Mouse (Mus musculus): Measurements from ENCODE around the gene Lipa. TPM values are rescaled to one million over a fixed set of nuclear protein-coding genes. Genes with fewer than 3 reads are reported as not detected.

Lipa gene
- total and polyA plus RNA-seq, 3 experiments: 19.3 to 63.4 (median 38.1) TPM

DNA sequence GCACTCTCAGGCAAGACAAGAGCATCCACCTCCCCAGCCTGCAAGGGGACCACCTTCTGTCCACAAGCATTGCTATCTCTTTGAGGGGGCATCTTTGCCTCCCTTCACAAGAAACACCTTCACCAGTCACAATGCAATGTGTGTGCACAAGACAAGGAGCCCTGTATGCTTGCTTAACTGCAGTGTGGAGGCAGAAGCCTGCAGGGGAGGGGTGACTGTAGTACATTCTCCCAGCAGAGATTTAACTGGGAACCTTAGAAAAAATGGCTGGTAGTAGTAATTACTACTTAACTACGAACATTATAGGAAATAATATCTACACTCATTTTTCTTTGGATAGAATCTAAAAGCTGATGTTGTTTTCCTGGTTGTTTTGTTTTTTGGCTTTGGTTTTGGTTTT, 5.3 kb downstream of the Lipa start:
- no peak overlapping the region for H3K4me2 ChIP-seq (ENCODE audit: insufficient read depth, low read depth, poor library complexity, severe bottlenecking)
- dilution Hi-C loops (cut with MboI; ENCODE audit: extremely low pct_ligation_motif_present, extremely low pct_unique_long_range_greater_than_20kb, low sequenced_read_pairs) (no loop called here), in situ Hi-C loops (cut with MboI; ENCODE audit: low pct_ligation_motif_present, low pct_unique_long_range_greater_than_20kb, low sequenced_read_pairs) (no loop called here)
- H3K9me3 ChIP-seq (replicated peaks; ENCODE audit: low read length): no peaks in the 10 kb centered on the region
- no peak overlapping the region for H3K4me3 ChIP-seq (replicated peaks in 1 of 3; ENCODE audit: low read depth in 2 of 3, low read length in 2 of 3, poor library complexity in 1 of 3)
- H3K36me3 ChIP-seq (replicated peaks in 1 of 2; ENCODE audit: control insufficient read depth in 1 of 2, insufficient read depth in 1 of 2, low read length in 1 of 2): peaks cover 2 to 46% of the 10 kb centered on the region in 2 experiments
- H3K9ac ChIP-seq (ENCODE audit: insufficient read depth, low read depth): no peak overlapping the region
- H3K4me1 ChIP-seq (ENCODE audit: control insufficient read depth in 1 of 2, insufficient read depth in 2 of 2): peaks cover 8 to 59% of the 10 kb centered on the region in 2 experiments
- H3K27ac ChIP-seq (ENCODE audit: insufficient read depth, low read depth): no peak overlapping the region
- TF ChIP-seq ZNF384 (IDR thresholded peaks at IDR 0.05; ENCODE audit: low read depth, low read length) (peak; percentile 23; the same call in 1 of the 2 replicates), EP300 (IDR thresholded peaks at IDR 0.05; ENCODE audit: low read length) (no peak)
- no peaks in the 10 kb centered on the region for H3K27me3 ChIP-seq (replicated peaks)
- no peaks in the 10 kb centered on the region for H3K79me2 ChIP-seq (replicated peaks; ENCODE audit: control insufficient read depth, extremely low read depth, insufficient read depth, poor library complexity, severe bottlenecking)
- DNase-seq (ENCODE audit: extremely low read depth): peak; percentile 13

- peaks cover 8 to 59% of the 10 kb centered on the region in 2 experiments for H3K4me1 ChIP-seq (ENCODE audit: control insufficient read depth in 1 of 2, insufficient read depth in 2 of 2)
- no peaks in the 10 kb centered on the region for H3K27me3 ChIP-seq (replicated peaks)
- peak; percentile 61 for DNase-seq (ENCODE audit: extremely low read depth)
- peaks cover 2 to 52% of the 10 kb centered on the region in 2 experiments for H3K36me3 ChIP-seq (replicated peaks in 1 of 2; ENCODE audit: control insufficient read depth in 1 of 2, insufficient read depth in 1 of 2, low read length in 1 of 2)
- no peaks in the 10 kb centered on the region for H3K79me2 ChIP-seq (replicated peaks; ENCODE audit: control insufficient read depth, extremely low read depth, insufficient read depth, poor library complexity, severe bottlenecking)
- dilution Hi-C loops (cut with MboI; ENCODE audit: extremely low pct_ligation_motif_present, extremely low pct_unique_long_range_greater_than_20kb, low sequenced_read_pairs) (no loop called here), in situ Hi-C loops (cut with MboI; ENCODE audit: low pct_ligation_motif_present, low pct_unique_long_range_greater_than_20kb, low sequenced_read_pairs) (no loop called here)
- no peaks in the 10 kb centered on the region for H3K9me3 ChIP-seq (replicated peaks; ENCODE audit: low read length)
- no peak overlapping the region for H3K9ac ChIP-seq (ENCODE audit: insufficient read depth, low read depth)
- no peak overlapping the region for H3K27ac ChIP-seq (ENCODE audit: insufficient read depth, low read depth)
- TF ChIP-seq MAFK (IDR thresholded peaks at IDR 0.05; ENCODE audit: insufficient replicate concordance, low read length) (peak; percentile 55; the same call in 1 of the 2 replicates), IRF4 (IDR thresholded peaks at IDR 0.05; ENCODE audit: low read depth, low read length) (no peak), ZNF384 (IDR thresholded peaks at IDR 0.05; ENCODE audit: low read depth, low read length) (peak; percentile 90), MEF2A (IDR thresholded peaks at IDR 0.05; ENCODE audit: borderline replicate concordance, low read depth, low read length) (peak; percentile 66), RCOR1 (conservative IDR thresholded peaks at IDR 0.05; ENCODE audit: low read depth, low read length) (no peak)
- no peak overlapping the region for H3K4me3 ChIP-seq (replicated peaks in 1 of 3; ENCODE audit: low read depth in 2 of 3, low read length in 2 of 3, poor library complexity in 1 of 3)
- 0 out of 2 replicates have a peak overlapping the region, but pooled peaks have one; percentile 0 for H3K4me2 ChIP-seq (ENCODE audit: insufficient read depth, low read depth, poor library complexity, severe bottlenecking)
These were observed 5.9 kb downstream of the Lipa start for GRCm38 (mm10) chr19:34521361-34521760.

DNA sequence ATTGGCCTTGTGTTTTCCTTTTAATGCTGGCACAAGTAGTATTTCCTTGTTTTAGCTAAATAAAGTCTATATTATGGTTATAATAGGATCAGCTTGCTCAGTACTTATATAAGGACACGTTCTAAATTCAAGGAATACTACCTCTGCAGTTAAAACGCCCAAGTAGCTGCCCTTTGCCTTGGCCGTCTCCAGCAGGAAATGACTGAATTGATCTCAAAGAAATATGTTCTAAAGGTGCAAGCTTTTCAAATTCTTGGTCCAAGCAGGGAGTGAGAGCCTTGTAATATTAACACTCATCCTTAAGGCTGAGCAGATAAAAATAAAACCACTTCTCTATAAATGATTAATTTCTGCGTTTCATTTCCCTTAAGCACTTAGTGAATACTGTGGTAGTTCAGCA, 7.2 kb downstream of the Lipa start:
- H3K4me1 ChIP-seq (ENCODE audit: control insufficient read depth in 1 of 2, insufficient read depth in 2 of 2): peaks cover 11 to 68% of the 10 kb centered on the region in 2 experiments
- H3K27ac ChIP-seq (ENCODE audit: insufficient read depth, low read depth): no peak overlapping the region
- no peaks in the 10 kb centered on the region for H3K79me2 ChIP-seq (replicated peaks; ENCODE audit: control insufficient read depth, extremely low read depth, insufficient read depth, poor library complexity, severe bottlenecking)
- peaks cover 2 to 60% of the 10 kb centered on the region in 2 experiments for H3K36me3 ChIP-seq (replicated peaks in 1 of 2; ENCODE audit: control insufficient read depth in 1 of 2, insufficient read depth in 1 of 2, low read length in 1 of 2)
- no peak overlapping the region for H3K9ac ChIP-seq (ENCODE audit: insufficient read depth, low read depth)
- H3K9me3 ChIP-seq (replicated peaks; ENCODE audit: low read length): no peaks in the 10 kb centered on the region
- H3K27me3 ChIP-seq (replicated peaks): no peaks in the 10 kb centered on the region
- in situ Hi-C loops (cut with MboI; ENCODE audit: low pct_ligation_motif_present, low pct_unique_long_range_greater_than_20kb, low sequenced_read_pairs) (no loop called here), dilution Hi-C loops (cut with MboI; ENCODE audit: extremely low pct_ligation_motif_present, extremely low pct_unique_long_range_greater_than_20kb, low sequenced_read_pairs) (no loop called here)
- TF ChIP-seq MYC (IDR thresholded peaks at IDR 0.05; ENCODE audit: low read depth, low read length): no peak
- TF ChIP-seq CHD1 (IDR thresholded peaks at IDR 0.05; ENCODE audit: low read depth, low read length): no peak
- TF ChIP-seq POLR2AphosphoS2 (IDR thresholded peaks at IDR 0.05; ENCODE audit: low read depth, low read length): no peak
- no peak for TF ChIP-seq JUN (IDR thresholded peaks at IDR 0.05; ENCODE audit: insufficient read depth, low read depth, low read length)
- no peak for TF ChIP-seq GABPA (IDR thresholded peaks at IDR 0.05; ENCODE audit: insufficient replicate concordance, low read depth, low read length)
- no peak for TF ChIP-seq MAZ (IDR thresholded peaks at IDR 0.05; ENCODE audit: low read depth, low read length)
- TF ChIP-seq HCFC1 (IDR thresholded peaks at IDR 0.05; ENCODE audit: low read depth, low read length): no peak
- TF ChIP-seq POLR2A (IDR thresholded peaks at IDR 0.05; ENCODE audit: low read depth, low read length): no peak
- TF ChIP-seq RCOR1 (conservative IDR thresholded peaks at IDR 0.05; ENCODE audit: low read depth, low read length): no peak
- no peak for TF ChIP-seq SMC3 (IDR thresholded peaks at IDR 0.05; ENCODE audit: low read depth, low read length)
- no peak for TF ChIP-seq KAT2A (IDR thresholded peaks at IDR 0.05; ENCODE audit: insufficient replicate concordance, low read length)
- no peak for TF ChIP-seq ZNF384 (IDR thresholded peaks at IDR 0.05; ENCODE audit: low read depth, low read length)
- no peak for TF ChIP-seq JUND (conservative IDR thresholded peaks at IDR 0.05; ENCODE audit: low read depth, low read length)
- TF ChIP-seq MAX (IDR thresholded peaks at IDR 0.05; ENCODE audit: low read length): no peak
- DNase-seq (ENCODE audit: extremely low read depth): no peak
- no peak overlapping the region for H3K4me2 ChIP-seq (ENCODE audit: insufficient read depth, low read depth, poor library complexity, severe bottlenecking)
- no peak overlapping the region for H3K4me3 ChIP-seq (replicated peaks in 1 of 3; ENCODE audit: low read depth in 2 of 3, low read length in 2 of 3, poor library complexity in 1 of 3)
